Mouse (Mus musculus): Measurements from ENCODE around the gene Olfr1101.

DNA sequence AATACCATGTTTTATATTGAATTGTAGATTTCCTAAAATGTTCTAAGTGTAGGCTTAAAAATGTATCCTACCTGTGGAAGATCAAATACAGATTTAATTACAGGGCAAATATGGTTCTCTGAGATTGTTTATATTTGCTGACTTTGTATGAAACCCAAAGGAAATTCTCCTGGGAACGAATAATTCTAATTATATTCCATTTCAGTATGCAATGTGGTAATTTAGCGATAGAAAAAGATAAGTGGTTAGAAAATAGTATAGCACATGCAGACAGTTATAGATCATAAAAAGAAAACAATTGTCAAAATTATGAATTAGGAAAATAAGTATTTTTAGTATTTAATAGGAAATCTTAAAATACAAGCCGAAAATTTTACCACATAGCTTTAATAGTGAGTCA lies at the start of gene Olfr1101:
- TF ChIP-seq POLR2A (IDR thresholded peaks at IDR 0.05; ENCODE audit: low read depth, low read length) (no peak), TBP (conservative IDR thresholded peaks at IDR 0.05; ENCODE audit: low read depth, low read length) (no peak), USF1 (IDR thresholded peaks at IDR 0.05; ENCODE audit: low read depth, low read length) (no peak), CTCF (conservative IDR thresholded peaks at IDR 0.05 in 1 of 2, IDR thresholded peaks at IDR 0.05 in 1 of 2; ENCODE audit: low read depth in 2 of 2, low read length in 2 of 2) (no peak), ZNF384 (IDR thresholded peaks at IDR 0.05; ENCODE audit: low read depth, low read length) (no peak)
